Mouse (Mus musculus) ES-E14 (cell line): ENCODE measurements at regions not wholly inside any gene's neighbourhood (a gene's known extent, or its start where the extent isn't known, plus 50 kb on each side); places are given as distances from the start of the nearest gene placed in this dataset.

Experiments
- DNase-seq: peaks from one replicate; pipeline ENCODE4 v3.0.0-alpha.2; 2013; ENCODE audit warnings: low read depth, low spot score
- H3K27ac ChIP-seq: 2 replicates; pipeline ENCODE4 v1.5.1; 2012; ENCODE audit warnings: low read depth, mild to moderate bottlenecking, low read length, moderate library complexity, mixed read lengths; ENCODE audit not compliant: poor library complexity, insufficient read depth, severe bottlenecking
- H3K36me3 ChIP-seq: 2 replicates; pipeline ENCODE4 v1.6.1; 2012; ENCODE audit warnings: mild to moderate bottlenecking, low read length, moderate library complexity, mixed read lengths; ENCODE audit not compliant: control insufficient read depth, poor library complexity, insufficient read depth, severe bottlenecking
- H3K4me1 ChIP-seq, 2 experiments: fragments of 150-350 bp in 1 of 2; sonication (generic) in 1 of 2; 2 replicates each; pipeline ENCODE4 v1.6.1; 2012; ENCODE audit warnings: low read length in 2 of 2, mild to moderate bottlenecking in 1 of 2, mixed read lengths in 1 of 2; ENCODE audit not compliant: control insufficient read depth in 2 of 2, insufficient read depth in 2 of 2, poor library complexity in 1 of 2
- H3K4me3 ChIP-seq, 2 experiments: fragments of 150-350 bp in 1 of 2; sonication (generic) in 1 of 2; 2 replicates each; pipeline ENCODE4 v1.5.1; 2012; ENCODE audit warnings: low read length in 2 of 2, low read depth in 1 of 2, mild to moderate bottlenecking in 1 of 2, mixed read lengths in 1 of 2; ENCODE audit not compliant: insufficient read depth in 1 of 2, poor library complexity in 1 of 2, severe bottlenecking in 1 of 2
- H3K9ac ChIP-seq: 2 replicates; pipeline ENCODE4 v1.6.1; 2012; ENCODE audit warnings: low read depth, mild to moderate bottlenecking, low read length, mixed read lengths; ENCODE audit not compliant: poor library complexity, insufficient read depth, severe bottlenecking
- H3K9me3 ChIP-seq: fragments of 150-350 bp; sonication (generic); 2 replicates; pipeline ENCODE4 v1.6.1; 2012; ENCODE audit warnings: low read depth, mild to moderate bottlenecking, low read length; ENCODE audit not compliant: control insufficient read depth, insufficient read depth
- CHD2 ChIP-seq: IDR thresholded peaks from 2 replicates; pipeline ENCODE4 v1.6.1; 2014; ENCODE audit warnings: mild to moderate bottlenecking, low read depth, low read length, inconsistent platforms
- HCFC1 ChIP-seq: IDR thresholded peaks from 2 replicates; pipeline ENCODE4 v1.6.1; 2012; ENCODE audit warnings: low read length, inconsistent platforms, borderline replicate concordance; ENCODE audit not compliant: insufficient read depth
- MAFK ChIP-seq: IDR thresholded peaks from 2 replicates; pipeline ENCODE4 v1.6.1; 2014; ENCODE audit warnings: mild to moderate bottlenecking, low read depth, low read length, inconsistent platforms; ENCODE audit not compliant: insufficient read depth
- ZC3H11A ChIP-seq: IDR thresholded peaks from 2 replicates; pipeline ENCODE4 v1.6.1; 2012; ENCODE audit warnings: low read depth, mild to moderate bottlenecking, inconsistent platforms, low read length, borderline replicate concordance
- ZNF384 ChIP-seq: IDR thresholded peaks from 2 replicates; pipeline ENCODE4 v1.6.1; 2012; ENCODE audit warnings: low read depth, low read length, inconsistent platforms
- in situ Hi-C, 2 experiments: fragments of 600-800 bp; cut with MboI; formaldehyde crosslinking; loops; one replicate each; pipeline ENCODE4 v1.15.1; 2025; ENCODE audit warnings: low sequenced_read_pairs in 2 of 2, inconsistent platforms in 1 of 2; ENCODE audit not compliant: unreplicated experiment in 2 of 2

GRCm38 (mm10) chr7:67430987-67431386, 58.3 kb upstream of the Mef2a start:
- DNase-seq, result no peak
- no peak overlapping the region for H3K9ac ChIP-seq
- in situ Hi-C loops, result no loop called here
- no peaks in the 10 kb centered on the region for H3K9me3 ChIP-seq
- TF ChIP-seq ZC3H11A, result no peak
- TF ChIP-seq ZNF384, result 0 out of 2 replicates have a peak, but pooled peaks have one; percentile 35
- H3K4me1 ChIP-seq, result no peaks in the 10 kb centered on the region
- H3K27ac ChIP-seq, result no peak overlapping the region
- no peak overlapping the region for H3K4me3 ChIP-seq
- H3K36me3 ChIP-seq, result no peaks in the 10 kb centered on the region

- Histone ChIP-seq H3K4me3 (no peak overlapping the region), H3K4me1 (no peaks in the 10 kb centered on the region), H3K36me3 (no peaks in the 10 kb centered on the region), H3K9ac (no peak overlapping the region), H3K9me3 (no peaks in the 10 kb centered on the region), H3K27ac (no peak overlapping the region)
- TF ChIP-seq HCFC1 (no peak), ZNF384 (no peak), CHD2 (no peak), ZC3H11A (no peak), MAFK (no peak)
- in situ Hi-C loops, result no loop called here
- no peak for DNase-seq
These were observed 57.4 kb upstream of the Mef2a start for GRCm38 (mm10) chr7:67430041-67430440.

- no peak overlapping the region for H3K4me3 ChIP-seq
- DNase-seq, result no peak
- TF ChIP-seq ZC3H11A (no peak), CHD2 (no peak), ZNF384 (no peak), HCFC1 (no peak), MAFK (no peak)
- no peaks in the 10 kb centered on the region for H3K4me1 ChIP-seq
- no peaks in the 10 kb centered on the region for H3K36me3 ChIP-seq
- H3K9ac ChIP-seq, result no peak overlapping the region
- in situ Hi-C loops, result no loop called here
- no peaks in the 10 kb centered on the region for H3K9me3 ChIP-seq
- H3K27ac ChIP-seq, result no peak overlapping the region
These were observed 56.6 kb upstream of the Mef2a start for GRCm38 (mm10) chr7:67429008-67429873.

- no peaks in the 10 kb centered on the region for H3K9me3 ChIP-seq
- H3K4me1 ChIP-seq, result no peaks in the 10 kb centered on the region
- TF ChIP-seq ZNF384, result no peak
- no peak for TF ChIP-seq ZC3H11A
- no peak for TF ChIP-seq MAFK
- TF ChIP-seq CHD2, result no peak
- TF ChIP-seq HCFC1, result no peak
- no peak overlapping the region for H3K4me3 ChIP-seq
- no peak overlapping the region for H3K9ac ChIP-seq
- DNase-seq, result no peak
- no peaks in the 10 kb centered on the region for H3K36me3 ChIP-seq
- no peak overlapping the region for H3K27ac ChIP-seq
- in situ Hi-C loops, result no loop called here
These were observed 55.7 kb upstream of the Mef2a start for GRCm38 (mm10) chr7:67428388-67428787.
